Mouse (Mus musculus): ENCODE measurements around the gene Proser3. TPM values are rescaled to one million over a fixed set of nuclear protein-coding genes. Genes with fewer than 3 reads are reported as not detected.
A peak's percentile ranks its signal among the peaks of the same experiment; 100 is the strongest.

Gene Proser3
- 1 to 10 TPM; 3.4 to 4.4 TPM for total RNA-seq (2021)
- long read RNA-seq, partial matches to known transcripts, result 0 of 2 reads
- long read RNA-seq, other reads (novel, unspliced or antisense), result 2 of 2 reads

DNA sequence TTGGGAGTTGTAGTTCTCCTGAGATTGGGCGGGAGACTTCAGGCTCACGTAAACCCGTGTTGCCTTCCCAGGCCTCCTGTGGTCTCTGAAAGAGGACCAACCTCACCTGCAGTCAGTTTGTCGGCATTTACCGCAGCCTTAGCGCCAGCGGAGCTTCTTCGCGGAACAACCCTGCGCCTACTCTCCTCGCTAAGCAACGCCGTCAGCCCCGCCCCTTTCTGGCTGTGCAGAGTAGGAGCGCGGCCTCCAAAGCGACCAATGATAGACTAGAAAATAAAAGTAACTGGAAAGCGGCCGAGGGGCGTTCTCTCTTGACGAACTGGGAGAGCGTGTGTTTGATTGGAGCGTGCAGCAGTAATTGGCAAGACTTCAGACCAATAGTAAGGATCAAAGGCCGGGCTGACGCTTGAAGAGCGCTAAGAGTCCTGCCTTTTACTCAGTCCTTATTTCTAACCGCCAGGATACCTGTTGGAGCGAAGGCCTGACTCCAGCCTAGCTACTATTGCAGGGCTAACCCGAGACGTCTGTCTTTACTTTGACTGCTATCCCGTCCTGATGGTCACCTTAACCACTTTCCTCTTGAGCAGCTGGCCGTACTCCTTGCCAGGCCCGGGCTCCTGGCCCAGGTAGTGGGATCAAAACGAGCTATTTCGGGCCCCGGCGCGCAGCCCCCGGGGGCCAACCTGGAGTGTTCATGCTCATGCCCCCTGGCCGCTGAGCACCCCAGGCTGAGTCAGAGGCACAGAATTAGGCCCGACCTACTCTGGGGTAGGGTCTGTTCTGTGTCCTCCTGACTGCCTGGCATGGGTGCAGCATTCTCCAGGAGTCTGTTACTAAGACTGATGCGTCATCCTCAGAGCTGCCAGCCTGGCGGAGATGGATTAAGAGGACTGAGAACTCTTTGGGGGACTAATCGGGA lies at the start of gene Proser3, which contains the start of gene Hspb6:
Gene Proser3 (minus strand): TSS at position 198 of the 919 bp plus-strand sequence.
Gene Hspb6 (plus strand): TSS at position 77 of the 919 bp plus-strand sequence.
- DNase-seq (ENCODE audit: low spot score in 2 of 2), result peak; percentile 95 to 97

DNA sequence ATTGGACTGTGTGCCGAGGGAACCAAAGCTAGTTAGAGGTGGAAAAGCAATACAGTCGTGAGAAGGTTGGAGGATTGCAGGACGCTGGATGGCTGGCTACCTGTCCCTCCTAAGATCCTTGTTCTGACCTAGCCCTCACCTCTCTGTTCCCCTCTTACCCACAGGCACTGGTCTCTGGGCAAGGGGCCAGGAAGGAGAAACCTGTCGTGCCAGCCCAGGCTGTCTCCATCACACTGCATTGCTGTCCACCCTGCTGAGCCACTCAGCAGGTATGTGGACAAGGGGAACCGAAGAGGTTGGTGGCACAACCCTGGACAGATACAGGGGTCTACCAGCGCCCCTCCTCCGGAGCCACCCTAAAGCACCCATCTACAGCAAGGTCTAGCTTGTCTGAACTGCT lies 48.6 kb upstream of the Proser3 start:
- DNase-seq (ENCODE audit: low spot score in 2 of 2), result no peak

- DNase-seq (ENCODE audit: low spot score in 2 of 2), result peak; percentile 89 to 92
Observed at GRCm38 (mm10) chr7:30599933-30600353, 47.8 kb upstream of the Proser3 start.

DNA sequence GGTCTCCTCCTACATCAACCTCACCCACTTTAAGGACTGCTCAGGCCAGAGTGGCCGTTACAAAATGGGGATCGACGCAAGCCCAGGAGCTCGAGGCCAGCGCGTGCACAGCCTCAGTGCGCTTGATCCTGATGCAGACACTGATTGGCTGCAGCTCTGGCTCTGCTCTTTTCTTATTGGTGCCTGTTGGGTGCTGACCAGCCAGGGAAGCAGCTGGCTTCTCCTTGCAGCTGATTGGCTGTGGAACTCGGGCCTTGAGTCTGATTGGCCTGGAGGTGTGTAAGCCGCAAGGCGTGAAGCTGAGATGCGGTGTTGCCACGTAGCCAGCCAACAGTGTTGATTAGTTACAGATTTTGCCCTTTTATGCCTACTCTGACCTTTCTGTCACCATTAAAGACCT lies 46.7 kb upstream of the Proser3 start, which contains the start of gene Zbtb32:
Gene Zbtb32 (minus strand): TSS at position 124 of the 400 bp plus-strand sequence.
- no peak for DNase-seq (ENCODE audit: low spot score in 2 of 2)

DNA sequence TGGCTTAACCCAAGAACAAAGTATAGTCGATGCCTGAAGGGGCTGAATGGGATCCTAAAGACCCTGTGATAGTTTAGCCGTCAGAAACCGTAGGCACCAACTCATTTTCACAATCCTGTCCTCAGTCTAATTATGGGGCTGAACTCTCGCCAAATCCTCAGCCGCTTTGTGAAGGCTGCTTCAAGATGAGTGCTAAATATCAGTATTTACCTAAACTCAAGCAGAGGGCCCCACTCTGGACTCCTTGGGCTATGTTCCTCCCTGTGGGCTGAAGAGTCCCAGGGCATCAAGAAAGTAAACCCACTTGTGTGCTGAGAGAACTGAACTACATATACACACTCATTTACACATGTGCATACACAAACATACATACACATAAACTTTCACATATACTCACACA lies 44.7 kb upstream of the Proser3 start:
- DNase-seq (ENCODE audit: low spot score in 2 of 2), result no peak

GRCm38 (mm10) chr7:30596093-30596492 lies 44.0 kb upstream of the Proser3 start:
- no peak for DNase-seq (ENCODE audit: low spot score in 2 of 2)

DNA sequence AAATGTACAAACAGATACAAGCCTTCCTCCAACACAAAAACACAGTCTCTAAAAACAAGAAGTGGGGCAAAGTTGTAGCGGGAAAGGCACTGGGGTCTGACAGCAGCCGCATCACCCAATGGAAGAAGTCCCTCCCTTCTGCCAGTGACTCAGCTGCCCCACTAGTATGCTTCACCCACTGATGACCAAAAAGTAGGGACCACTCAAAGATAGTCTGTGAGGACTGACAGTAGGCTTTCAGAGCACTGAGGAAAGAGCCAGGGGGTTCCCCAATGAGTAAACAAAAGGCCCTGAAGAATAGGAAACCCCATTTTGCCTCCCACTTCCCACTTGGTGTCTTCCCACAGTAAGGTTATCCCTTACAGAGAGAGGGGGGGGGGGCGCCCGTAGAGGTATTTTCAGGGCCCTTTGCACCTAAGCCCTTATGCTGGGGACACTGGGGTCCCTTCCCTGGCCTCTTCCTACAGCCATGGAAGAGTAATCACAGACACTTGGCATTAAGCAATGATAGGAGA lies 42.5 kb upstream of the Proser3 start:
- no peak for DNase-seq (ENCODE audit: low spot score in 2 of 2)

- DNase-seq (ENCODE audit: low spot score in 2 of 2), result no peak
Observed at GRCm38 (mm10) chr7:30593579-30594509, 41.7 kb upstream of the Proser3 start.

DNA sequence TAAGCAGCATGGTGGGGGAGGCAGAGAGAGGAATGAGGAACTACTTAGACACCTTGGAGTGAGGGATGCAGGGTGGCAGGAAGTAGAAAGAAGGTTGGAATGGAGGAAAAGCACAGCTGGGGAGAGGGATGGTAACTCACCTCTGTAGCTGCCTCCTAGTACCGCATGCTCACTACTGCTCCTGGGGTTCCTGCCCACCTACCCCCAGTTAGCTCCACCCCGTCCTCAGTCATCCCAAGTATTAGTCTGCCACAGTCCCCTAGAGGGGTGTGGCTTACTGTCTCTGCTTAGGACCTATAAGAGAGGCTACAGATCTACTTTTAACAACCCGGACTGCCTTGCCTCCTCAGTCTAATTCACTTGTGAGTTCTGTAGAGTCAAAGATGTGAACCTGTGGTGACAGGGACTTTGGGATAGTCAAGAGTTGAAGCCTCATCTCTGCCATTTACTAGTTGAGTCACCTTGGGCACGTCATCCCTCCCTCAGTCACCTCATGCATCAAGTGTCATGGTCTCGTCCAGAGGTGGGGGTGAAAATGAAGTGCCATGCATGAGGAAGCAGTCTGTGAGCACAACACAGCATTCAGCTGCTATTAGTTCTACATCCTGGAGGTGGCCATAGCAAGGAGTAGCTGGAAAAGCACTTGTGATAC lies 40.8 kb upstream of the Proser3 start:
- no peak for DNase-seq (ENCODE audit: low spot score in 2 of 2)

GRCm38 (mm10) chr7:30591605-30591951 lies 39.5 kb upstream of the Proser3 start:
- DNase-seq (ENCODE audit: low spot score in 2 of 2), result no peak

DNA sequence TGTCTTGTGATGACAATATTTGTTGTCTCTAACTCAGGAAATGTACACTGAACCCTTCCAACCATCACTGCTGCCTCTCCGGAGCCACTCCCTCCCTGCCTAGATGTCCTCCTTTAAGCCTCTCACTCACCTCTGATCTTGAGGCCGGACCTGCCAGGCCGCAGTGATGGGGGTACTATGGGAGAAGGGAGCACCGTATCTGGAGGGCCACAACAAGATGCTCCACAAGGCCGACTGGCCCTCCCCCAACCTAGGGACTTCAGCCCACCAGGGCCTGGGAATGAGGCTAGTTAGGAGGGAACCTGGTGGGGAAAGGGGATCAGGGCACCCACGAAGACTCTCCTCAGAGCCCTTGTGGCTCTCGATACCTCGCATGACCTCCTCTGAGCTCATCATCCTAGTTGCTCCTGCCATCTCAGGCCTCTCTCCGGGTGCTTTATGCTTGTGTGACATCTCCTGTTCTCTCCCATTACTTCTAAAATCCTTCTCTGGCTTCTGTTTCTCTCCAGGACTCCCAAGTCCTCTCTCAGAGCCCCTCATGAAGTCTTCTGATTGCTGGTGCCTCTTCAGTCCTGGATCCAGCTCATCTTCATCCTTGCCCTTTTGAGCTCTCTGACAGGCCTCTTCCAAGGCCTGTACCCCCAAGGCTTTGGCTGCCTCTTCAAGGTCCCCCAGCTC lies 39.0 kb upstream of the Proser3 start:
- no peak for DNase-seq (ENCODE audit: low spot score in 2 of 2)

GRCm38 (mm10) chr7:30589435-30590301 lies 37.6 kb upstream of the Proser3 start:
- peak; percentile 90 to 93 for DNase-seq (ENCODE audit: low spot score in 2 of 2)

DNA sequence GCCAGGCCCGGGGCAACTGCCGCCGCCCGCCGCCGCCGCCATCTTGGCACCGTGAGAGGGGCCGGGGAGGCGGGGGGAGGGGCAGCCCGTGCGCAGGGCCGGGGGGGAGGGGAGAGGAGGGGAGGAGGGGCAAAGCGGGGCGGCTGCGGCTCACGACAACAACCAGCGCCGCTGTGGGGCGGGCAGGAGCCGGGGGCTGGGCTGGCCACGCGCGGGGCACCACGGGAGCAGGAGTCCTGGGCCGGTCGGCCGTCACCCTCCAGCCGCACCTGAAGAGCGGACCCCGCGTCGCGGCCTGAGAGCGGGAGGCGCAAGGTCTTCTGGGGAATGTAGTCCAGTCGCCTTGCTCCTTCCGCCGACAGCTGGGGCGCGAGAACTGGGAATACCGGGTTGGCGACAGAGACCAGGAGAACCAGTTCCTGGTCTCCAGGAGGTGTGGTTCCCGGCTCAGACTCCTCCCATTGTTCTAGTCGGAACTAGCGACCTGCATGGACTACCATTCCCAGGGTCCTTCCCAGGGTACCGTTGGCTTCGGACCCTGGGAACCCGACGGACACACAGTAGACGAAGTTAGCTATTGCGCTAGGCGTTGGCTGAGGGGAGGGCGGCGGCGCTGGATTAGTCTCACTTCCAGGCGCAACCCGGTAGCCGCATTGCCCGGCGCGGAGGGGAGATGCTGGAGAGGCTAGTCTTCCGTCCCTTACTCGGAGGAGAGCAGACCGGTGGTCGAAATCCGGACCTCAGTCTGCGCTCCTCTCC lies 36.8 kb upstream of the Proser3 start, which contains the start of gene Kmt2b:
Gene Kmt2b (minus strand): TSS at position 51 of the 759 bp plus-strand sequence.
- DNase-seq (ENCODE audit: low spot score in 2 of 2), result peak; percentile 93 to 96

GRCm38 (mm10) chr7:30587842-30588667 lies 36.0 kb upstream of the Proser3 start:
- peak; percentile 65 to 72 for DNase-seq (ENCODE audit: low spot score in 2 of 2)

DNA sequence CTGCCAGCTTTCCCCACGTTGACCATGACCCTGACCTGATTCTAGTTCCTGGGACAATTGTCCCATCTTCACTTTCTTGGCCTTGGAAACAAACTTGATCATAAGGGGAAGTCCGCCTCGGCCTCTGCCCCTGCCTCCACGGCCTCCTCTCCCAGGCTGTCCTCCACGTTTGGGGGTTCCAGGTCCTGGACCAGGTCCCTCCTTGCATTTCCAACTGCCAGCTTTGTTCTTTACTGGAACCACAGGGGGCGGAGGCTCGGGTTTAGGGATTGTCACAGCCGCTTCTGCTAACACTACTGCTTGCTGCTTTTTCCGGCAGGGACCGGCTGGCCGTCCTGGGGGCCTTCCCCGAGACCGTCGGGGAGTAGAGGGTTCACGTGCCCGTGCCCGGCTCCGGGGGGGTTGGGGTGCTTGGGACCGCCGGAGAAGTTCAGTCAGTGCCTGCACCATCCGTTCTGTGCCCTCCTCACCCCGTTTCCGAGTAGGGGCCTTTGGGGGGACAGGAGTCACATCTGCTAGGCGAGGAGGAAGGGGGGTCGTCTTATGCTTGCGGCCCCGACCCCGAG lies 34.4 kb upstream of the Proser3 start:
- no peak for DNase-seq (ENCODE audit: low spot score in 2 of 2)

DNA sequence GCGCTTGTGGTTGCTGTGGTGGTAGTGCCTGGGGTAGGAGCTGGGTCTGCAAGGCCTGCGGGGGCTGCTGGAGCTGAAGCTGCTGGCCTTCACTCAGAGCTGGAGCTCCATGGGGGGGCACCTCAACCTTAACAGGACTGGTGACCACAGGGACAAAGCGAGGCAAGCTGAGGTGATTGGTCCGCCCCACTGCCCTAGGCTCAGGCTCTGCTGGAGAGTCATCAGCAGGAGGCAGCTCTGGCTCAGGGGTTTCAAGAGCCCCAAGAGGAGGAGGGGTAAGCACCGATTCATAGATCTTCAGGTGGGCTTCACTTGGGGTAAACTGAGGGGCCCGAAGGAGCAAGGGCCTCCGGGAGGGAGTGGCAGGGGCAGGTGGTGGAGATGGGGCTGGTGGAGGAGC lies 33.1 kb upstream of the Proser3 start:
- DNase-seq (ENCODE audit: low spot score in 2 of 2), result no peak

DNA sequence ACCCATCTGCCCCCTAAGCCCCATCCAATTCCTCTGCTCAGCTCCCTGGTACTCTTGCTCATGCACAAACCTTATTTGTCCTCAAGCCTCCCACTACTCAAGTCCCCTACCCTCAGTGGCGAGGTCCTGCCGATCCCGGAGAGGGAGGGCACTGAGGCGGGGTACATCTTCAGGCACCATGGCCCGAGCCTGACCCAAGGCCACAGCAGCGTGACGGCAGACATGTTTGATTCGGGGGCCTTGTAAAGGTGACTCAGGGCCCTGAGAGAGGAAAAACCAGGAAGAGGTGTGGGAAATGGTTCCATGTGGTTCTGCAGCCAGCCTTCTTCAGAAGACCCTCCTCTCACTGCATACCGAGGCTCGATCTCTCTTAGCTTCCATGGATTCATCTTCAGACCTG lies 32.2 kb upstream of the Proser3 start:
- DNase-seq (ENCODE audit: low spot score in 2 of 2), result no peak

Measured in layer of hippocampus, postnatal 10 days (tissue).